Mouse (Mus musculus) kidney, adult 11 months (tissue): ENCODE measurements at regions not wholly inside any gene's neighbourhood (a gene's known extent, or its start where the extent isn't known, plus 50 kb on each side); places are given as distances from the start of the nearest gene placed in this dataset.

Source experiments
- DNase-seq: peaks from one replicate; pipeline ENCODE4 v3.0.0; 2022

DNA sequence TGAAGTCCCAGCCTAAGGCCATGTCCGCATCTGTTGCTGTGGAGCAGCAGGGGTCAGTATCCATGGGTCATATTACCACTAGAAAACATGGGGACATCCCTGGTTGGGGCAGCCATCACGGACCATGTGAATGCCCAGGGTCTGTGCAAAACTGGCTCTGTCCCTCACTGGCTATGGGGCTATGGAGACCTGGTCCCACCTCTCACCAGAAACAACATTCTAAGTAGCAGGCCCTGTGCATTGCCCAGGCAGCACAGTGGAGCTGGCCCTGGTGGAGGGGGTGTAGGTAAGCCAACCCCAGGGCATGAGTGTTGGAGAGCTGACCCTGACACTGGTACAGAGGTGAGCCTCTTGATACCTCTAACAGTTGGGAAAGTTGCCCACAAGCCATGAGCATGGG, 213.7 kb downstream of the Macc1 start:
- DNase-seq: no peak

DNA sequence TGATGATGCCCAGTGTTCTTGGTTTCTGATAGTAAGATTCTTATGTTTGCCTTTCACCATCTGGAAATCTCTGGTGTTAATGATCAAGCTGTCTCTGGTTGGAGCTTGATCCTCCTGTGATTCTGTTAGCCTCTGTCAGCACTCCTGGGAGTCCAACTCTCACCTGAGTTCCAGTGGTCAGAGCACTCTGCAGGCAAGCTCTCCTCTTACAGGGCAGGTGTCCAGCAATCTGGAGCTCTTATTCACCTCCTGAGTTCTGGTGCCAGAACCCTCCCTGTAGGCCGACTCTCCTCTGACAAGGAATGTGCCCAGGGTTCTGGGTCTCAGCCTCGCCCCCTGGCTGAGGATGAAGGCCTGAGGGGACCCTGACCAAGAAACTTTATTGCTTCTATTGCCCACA, 234.3 kb downstream of the Macc1 start:
- peak; percentile 36 for DNase-seq

DNA sequence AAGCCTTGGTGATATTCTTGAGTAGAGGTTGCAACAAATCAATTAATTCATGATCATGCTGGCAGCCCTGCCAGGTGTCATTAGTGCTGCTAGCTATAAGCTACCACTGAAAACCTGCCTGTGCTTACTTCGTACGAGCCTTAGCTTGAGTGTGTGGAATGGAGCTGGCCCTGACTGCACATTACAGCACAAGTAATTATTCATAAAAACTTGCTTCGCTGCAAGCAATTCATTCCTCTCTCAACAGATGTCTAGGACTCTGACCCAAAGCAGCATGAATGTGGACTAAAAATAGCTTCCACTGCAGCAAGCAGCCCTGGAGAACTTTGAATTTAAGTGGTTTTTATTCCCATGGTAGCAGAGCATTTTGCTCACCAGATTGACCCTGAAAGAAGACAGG, 262.6 kb downstream of the Macc1 start:
- DNase-seq: peak; percentile 15

DNA sequence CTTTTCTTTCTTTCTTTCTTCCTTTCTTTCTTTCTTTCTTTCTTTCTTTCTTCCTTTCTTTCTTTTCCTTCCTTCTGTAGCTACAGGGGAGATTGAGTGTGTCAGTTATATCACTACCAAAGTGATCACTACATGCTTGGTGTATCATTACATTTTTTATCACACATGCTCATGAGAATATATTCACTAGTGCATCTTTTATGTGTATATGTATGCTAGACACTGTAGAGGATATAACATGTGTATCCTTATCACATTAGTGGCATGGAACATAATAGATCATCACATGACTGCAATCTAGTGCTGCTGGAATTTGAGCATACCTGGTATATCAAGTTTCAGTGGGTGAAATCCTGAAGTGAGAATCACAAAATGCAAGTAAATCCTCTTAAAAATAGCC, 263.2 kb downstream of the Macc1 start:
- no peak for DNase-seq

DNA sequence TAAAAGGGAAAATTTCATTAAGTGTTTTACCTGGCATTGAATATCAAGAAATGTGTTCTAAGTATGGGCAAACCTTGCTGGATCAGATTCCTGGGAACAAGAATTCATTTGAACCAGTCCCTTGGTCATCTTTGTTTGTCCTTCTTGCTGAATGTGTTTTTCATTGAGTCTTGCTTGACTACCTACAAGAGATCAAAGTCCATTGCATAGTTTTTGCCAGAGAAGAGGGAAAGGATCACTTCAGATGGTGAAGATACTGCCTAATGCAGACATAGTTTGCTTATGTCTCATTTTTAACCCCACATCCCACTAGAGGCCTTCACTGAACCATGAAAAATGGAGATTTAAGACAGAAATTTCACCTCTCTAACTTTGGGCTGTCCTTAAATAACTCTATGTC, 287.3 kb downstream of the Macc1 start:
- DNase-seq: no peak

DNA sequence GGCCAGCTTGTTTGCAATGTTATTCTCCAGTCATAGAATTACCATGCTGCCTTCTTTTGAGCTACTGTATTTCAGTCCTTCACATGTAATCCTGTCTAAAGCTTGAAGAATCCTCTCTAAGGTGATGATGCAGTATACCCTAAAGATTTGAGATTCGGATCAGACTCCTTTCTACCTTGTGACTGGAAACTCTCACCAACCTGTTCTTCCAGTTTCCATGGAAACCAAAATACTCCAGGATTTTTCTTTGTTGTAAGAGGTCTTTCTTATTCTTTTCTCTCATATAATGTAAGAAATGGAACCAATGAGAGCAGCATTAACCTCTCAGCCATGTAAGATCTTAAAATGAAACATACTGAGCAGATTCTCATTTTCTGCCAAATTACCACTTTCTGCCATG, 310.2 kb downstream of the Macc1 start:
- no peak for DNase-seq

DNA sequence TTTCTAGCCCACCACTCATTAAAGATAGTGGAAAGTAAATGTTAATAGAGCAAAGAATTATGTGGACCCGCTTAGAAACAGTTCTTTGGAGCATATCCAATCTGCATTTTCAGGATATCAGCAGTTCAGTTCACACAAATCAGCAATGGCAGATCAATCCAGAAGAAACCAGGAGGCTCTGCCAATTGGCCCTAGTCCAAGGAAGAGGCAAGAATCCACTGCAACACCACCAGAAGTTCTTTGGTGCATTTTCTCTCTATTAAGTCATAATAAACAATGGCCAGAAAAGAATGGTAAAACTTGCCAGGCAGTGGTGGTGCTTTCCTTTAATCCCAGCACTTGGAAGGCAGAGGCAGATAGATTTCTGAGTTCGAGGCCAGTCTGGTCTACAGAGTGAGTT, 290.3 kb upstream of the Tmem196 start:
- no peak for DNase-seq
